Mouse (Mus musculus) CD4-positive helper T cell, adult 2 months (primary cell): ENCODE results near the gene Aldh1b1.

Source experiments
- DNase-seq: peaks from one replicate; pipeline ENCODE4 v3.0.0-alpha.2; 2012; ENCODE audit warnings: low read depth, missing footprints, low spot score

Aldh1b1 gene

DNA sequence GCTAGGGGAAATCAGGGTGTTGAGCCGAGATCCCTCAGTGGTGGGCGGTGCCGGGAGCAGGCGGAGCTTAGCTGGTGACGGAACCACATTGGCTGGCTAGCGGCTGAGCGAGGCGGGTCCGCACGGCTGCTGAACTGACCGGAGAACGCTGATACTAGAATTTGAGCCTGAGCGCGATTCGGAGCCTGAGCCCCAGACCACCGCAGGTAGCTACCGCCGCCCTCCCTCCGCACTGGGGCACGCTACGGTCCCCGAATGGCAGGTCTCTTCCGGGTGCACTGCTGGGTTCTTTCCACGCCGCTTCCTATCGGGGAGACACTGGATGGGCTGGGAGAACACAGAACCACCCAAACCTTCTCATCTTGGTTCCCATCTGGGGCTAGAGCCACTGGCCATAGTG is at the start of gene Aldh1b1:
TSS of gene Aldh1b1 (plus strand) at position 59 of the 400 bp plus-strand sequence.
- DNase-seq: peak; percentile 66

DNA sequence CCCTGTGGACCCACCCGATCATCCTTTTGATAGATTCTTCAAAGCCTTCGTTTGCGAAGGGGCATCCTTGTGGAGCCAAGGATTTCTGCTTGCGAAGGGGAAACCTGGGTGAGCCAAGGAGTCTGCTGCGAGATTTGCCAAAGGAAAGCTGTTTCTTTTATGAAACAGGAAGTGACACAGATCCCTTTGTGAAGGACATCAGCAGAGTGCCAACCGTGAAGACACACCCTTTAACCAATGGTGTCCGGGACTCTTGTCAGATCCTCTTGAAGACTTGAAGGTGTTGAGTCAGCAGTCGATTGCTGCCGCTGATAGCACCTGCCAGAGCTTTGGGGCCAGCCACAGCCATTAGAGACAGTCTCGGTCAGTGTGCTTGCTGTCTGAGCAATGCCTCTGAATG is 49.4 kb upstream of the Aldh1b1 start:
- no peak for DNase-seq

DNA sequence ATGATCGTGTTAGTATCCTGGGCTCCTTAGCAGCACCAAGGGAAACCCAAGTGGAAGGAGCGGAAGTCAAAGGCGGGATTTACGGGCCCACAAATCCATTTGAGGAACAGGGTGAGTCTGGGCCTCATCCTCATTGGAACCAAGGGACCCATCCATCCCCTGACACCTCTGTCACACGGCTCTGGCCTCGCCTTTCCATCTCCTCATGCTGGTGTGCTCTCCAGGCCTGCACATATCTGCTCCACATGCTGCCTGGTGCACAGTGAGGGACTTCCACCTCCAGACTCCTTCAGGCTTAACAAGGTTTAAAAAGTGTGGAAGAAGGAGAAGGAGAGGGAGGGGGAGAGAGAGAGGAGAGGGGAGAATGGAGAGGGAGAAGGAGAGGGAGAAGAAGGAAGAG is 48.3 kb upstream of the Aldh1b1 start:
- no peak for DNase-seq

GRCm38 (mm10) chr4:45753211-45753809 is 45.5 kb upstream of the Aldh1b1 start:
- DNase-seq: no peak

- no peak for DNase-seq
Observed at GRCm38 (mm10) chr4:45754171-45754570, 44.7 kb upstream of the Aldh1b1 start.

- no peak for DNase-seq
Observed at GRCm38 (mm10) chr4:45755097-45755496, 43.7 kb upstream of the Aldh1b1 start.

DNA sequence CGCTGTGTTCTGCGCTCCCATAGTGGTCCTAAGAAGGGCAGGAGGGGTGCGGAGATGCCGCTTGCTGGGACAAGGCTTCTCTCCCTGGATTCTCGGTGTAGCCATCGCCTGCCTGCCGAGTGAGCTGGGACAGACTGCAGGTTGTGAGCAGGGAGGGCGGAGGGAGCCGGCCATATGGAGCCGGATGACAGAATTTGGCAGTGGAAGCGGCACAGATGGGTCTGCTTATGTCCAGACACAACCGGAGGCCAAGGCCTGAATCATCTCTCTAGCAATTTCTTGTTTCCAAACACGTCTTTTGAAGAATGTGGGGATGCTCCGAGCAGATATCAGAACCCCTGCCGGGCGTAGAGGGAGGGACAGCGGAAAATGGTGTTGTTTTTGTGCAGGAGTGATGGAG is 42.9 kb upstream of the Aldh1b1 start:
- no peak for DNase-seq

DNA sequence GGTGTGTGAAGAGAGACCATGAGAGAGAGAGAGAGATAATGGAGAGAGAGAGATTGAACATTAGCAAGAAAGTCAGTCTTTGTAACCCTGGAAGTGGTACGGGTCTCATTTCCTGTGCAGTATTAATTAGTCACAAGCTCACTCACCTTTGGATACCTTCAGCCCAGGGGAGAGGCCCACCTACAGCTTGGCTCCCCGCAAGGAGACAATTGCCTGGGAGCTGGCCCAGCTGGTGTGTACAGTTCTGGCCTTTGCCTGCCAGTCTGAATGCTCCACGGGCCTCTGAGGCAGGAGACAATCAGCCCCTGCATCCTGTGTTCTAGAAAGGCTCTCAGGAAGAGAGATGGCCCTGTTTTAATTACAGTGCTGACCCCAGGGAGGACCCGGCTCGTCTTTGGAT is 40.9 kb upstream of the Aldh1b1 start:
- no peak for DNase-seq

DNA sequence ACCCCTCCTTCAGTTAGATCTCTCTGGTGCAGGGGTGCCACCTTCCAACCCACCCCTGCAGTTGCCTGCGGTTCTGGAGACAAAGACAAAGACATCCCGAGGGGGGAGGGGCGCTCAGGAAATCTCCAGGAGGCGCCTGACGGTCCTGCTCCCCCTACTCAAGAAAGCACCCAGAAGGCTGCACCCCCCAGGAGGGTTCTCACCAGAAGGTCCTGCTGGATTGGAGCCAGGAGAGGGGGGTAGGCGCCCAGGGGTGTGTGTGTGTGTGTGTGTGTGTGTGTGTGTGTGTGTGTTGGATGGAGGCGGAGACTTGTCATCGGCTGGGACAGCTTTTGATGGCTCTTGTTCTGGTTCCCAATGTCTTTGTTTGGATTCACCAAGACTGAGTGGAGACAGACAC is 39.4 kb upstream of the Aldh1b1 start:
- DNase-seq: no peak

- DNase-seq: no peak
Observed at GRCm38 (mm10) chr4:45762600-45762999, 36.2 kb upstream of the Aldh1b1 start.

DNA sequence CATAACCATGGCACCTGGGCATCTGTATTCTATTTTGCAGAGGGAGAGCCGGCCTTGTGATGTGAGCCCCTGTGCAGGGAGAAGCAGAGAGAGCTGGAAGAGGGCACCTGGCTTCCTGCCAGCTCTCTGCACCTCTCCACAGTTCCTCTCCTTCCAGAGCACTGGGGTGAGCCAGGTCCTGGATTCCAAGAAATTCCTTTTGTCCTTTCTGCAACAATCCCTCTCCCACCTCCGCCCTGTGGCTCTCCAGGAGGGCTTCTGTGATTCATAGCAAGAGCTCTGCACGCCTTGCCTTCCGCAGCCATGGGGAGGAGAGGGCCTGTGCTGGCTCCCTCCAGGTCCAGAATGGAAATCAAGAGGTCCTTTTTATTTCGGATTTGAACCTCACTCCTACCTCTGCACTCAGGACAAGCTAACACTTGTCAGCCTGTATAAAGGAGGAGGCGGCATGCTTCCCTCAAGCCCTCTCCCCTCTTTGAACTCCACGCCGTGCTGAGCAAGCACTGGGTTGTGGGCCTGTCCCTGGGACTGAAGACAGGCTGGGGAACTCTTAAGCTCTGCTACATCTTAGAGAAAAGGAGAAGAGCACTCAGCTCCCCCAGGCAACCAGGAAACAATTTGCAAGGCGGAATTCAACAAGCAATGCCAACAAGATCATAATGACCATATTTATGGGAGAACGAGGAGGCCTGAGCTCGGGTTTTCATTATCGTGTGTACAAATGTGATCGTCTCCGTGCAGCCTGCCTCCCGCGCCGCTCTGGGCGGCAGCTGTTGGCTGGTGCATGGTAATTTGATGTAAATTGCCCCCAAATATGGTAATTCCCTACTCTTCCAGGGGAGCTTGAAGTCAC is 35.3 kb upstream of the Aldh1b1 start:
- peak; percentile 13 for DNase-seq

DNA sequence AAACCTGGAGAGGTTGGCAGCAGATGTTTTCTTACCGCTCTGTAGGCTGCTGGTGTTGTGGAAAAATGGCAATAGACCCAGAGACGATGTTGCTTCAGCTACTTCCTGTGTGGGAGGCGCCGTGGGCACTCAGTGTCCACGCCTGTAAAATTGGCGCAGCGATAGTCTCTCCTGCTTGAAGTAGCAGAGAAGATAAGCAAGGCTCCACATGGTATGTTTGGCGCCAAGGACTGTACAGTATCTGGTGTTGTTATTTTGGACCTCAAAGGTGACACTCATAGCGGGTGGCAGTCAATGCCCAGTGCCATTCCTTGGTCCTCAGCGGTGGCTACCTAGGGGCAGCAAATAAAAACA is 34.7 kb upstream of the Aldh1b1 start:
- DNase-seq: peak; percentile 26

- DNase-seq: no peak
Observed at GRCm38 (mm10) chr4:45765121-45765564, 33.7 kb upstream of the Aldh1b1 start.

- DNase-seq: no peak
Observed at GRCm38 (mm10) chr4:45765565-45766201, 33.1 kb upstream of the Aldh1b1 start.

- DNase-seq: no peak
Observed at GRCm38 (mm10) chr4:45766774-45767173, 32.0 kb upstream of the Aldh1b1 start.

DNA sequence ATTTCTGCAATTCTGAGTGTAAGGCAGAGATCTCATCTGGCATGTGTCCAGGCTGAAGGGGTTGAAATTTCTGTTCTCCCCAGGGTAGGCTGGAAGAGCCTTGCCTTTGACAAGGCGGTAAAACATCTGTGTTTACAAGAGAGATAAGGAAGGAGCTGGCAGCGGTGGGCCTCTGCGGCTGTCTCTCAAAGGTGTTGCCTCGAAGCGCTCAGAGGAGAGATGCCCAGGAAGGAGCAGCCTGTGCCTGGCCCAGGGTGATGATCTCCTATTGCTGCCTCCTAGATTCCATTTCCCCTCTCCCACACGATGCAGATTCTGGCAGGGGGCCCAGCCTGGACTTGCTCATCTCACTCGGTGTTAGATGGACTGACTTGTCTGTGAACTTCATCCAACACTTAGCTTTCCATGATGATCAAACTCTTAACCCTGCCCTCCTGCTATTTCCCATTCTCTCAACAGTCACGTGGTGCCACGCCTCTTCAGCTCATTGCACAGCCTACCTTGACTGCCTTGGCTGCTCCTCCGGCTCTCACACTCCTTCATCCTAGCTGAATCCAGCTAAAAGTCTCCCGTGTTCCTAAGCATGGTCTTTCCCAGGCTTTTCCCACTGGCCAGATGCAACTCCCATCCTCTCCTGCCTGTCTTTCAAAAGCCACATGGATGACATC is 30.8 kb upstream of the Aldh1b1 start:
- no peak for DNase-seq

- no peak for DNase-seq
Observed at GRCm38 (mm10) chr4:45769141-45769540, 29.7 kb upstream of the Aldh1b1 start.

- DNase-seq: no peak
Observed at GRCm38 (mm10) chr4:45769791-45770637, 28.8 kb upstream of the Aldh1b1 start.

DNA sequence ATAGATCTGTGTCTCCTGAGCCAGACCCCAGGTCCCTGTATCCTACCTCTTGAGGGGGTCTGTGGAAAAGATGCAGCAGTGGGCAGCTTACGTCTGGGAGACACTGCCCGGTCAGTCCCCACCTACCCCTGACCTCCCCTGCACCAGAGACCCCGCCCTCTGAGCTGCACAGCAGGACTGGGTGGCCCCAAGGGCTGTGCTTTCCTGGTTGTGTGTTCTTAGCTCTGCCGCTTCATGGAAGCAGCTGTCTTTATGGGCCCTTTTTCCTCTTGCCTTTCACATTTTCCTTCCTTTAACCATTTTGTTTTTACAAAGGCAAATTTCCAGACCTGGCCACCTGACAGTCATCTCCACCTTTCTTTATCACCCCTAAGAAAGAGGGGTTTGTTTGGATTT is 28.2 kb upstream of the Aldh1b1 start:
- no peak for DNase-seq

DNA sequence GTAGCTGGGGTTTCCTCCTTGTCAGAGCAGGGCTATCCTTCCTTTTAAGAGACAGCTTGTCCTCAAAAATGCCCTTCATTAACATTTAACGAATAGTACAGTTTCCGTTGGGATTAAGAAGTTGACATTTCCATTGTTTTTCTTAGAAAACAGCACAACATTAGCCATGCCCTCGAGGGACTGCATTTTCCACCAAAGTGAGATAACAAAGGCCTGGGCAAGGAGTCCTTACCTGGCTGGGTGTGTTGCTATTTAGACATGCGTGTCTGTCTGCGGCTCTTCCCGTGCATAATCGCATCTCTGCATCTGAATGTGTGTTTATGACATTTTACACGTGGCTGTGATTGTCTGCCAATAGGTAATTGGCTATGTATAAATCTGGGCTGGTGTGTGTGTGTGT is 27.6 kb upstream of the Aldh1b1 start:
- DNase-seq: no peak

DNA sequence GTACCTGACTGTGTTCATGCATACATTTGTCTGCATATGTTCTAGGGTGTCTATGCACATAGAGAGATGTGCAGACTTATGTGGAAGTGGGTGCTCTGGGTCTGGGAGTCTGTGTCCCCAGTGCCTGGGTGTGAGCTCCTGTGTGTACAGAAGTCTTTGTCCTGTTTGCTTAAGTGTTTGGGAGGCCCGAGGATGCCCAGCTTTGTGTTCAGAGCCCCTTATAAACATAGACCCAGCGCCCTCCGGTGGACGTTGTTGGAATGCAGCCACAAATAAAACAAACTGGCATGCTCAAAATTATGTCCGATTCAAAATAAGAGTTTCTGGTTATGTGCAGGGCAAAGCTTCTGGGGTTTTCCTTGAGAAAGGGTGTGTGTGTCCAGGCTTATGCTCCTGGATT is 27.2 kb upstream of the Aldh1b1 start:
- DNase-seq: peak; percentile 28
